In the genomic region with DNA sequence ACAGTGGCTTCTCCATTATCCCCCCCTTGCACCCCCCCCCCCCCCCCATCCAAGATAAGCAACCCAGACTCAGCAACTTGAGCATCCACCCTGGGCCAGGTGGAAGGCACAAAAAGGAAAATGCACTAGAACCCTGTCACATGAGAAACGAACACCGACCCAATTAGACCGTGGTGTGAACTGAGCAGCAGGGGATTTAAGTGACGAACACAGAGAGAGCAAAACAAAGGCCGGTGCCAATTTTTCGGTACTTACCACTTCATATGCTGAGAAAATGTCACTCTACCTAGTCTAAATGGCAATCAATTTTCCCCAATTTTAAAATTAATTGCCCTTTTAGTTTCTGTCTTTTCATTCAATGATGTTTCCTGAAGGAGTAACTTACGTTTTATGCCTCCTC, we compare ENCODE assay signal across 21 mouse cellular contexts. TPM values are rescaled to one million over a fixed set of nuclear protein-coding genes. Genes with fewer than 3 reads are reported as not detected.
"Had no signal": no experiment of that assay in that cellular context is flagged by ENCODE, and none has a peak within 500 bp of the region (broad histone marks: within the 10 kb centered on the region; RNA-seq: fewer than 3 reads in every experiment).

No protein-coding gene starts in this region.

- H3K4me2 ChIP-seq: lung, embryonic 15.5 days; midbrain, embryonic 11.5 days; midbrain, embryonic 13.5 days; midbrain, embryonic 15.5 days; neural tube, embryonic 12.5 days; stomach, embryonic 15.5 days had no signal

- H3K9me3 ChIP-seq: lung, embryonic 15.5 days; megakaryocyte, embryonic 14.5 days; midbrain, embryonic 13.5 days; midbrain, embryonic 15.5 days; neural tube, embryonic 12.5 days; stomach, embryonic 15.5 days had no signal

- H3K36me3 ChIP-seq: lung, embryonic 15.5 days; midbrain, embryonic 13.5 days; midbrain, embryonic 15.5 days; neural tube, embryonic 12.5 days; stomach, embryonic 15.5 days had no signal

- H3K9ac ChIP-seq: liver, postnatal 0 days; lung, embryonic 15.5 days; midbrain, embryonic 13.5 days; midbrain, embryonic 15.5 days; neural tube, embryonic 12.5 days; stomach, embryonic 15.5 days had no signal

- H3K27me3 ChIP-seq: lung, embryonic 15.5 days; megakaryocyte, embryonic 14.5 days; midbrain, embryonic 13.5 days; midbrain, embryonic 15.5 days; neural tube, embryonic 12.5 days; stomach, embryonic 15.5 days had no signal

- ATAC-seq: liver, postnatal 0 days; lung, postnatal 0 days; midbrain, embryonic 13.5 days; midbrain, embryonic 15.5 days had no signal

- H3K4me3 ChIP-seq: lung, embryonic 15.5 days; megakaryocyte, embryonic 14.5 days; midbrain, embryonic 13.5 days; midbrain, embryonic 15.5 days; neural tube, embryonic 12.5 days; stomach, embryonic 15.5 days had no signal

- H3K27ac ChIP-seq: lung, embryonic 15.5 days; macrophage; midbrain, embryonic 15.5 days; neural tube, embryonic 12.5 days; stomach, embryonic 15.5 days; stomach, postnatal 0 days had no signal

- H3K4me1 ChIP-seq: megakaryocyte, embryonic 14.5 days; stomach, embryonic 15.5 days had no signal

- DNase-seq: liver, postnatal 0 days; lung, adult 2 months; lung, postnatal 14 days; lung, postnatal 36 days; right cerebral cortex, postnatal 14 days; thymus, adult 2 months; thymus, postnatal 36 days had no signal

RNA-seq across cellular contexts. Expression of gene Myl1, which starts 46.9 kb away (rescaled TPM):
- total RNA-seq: megakaryocyte progenitor cell, adult 5-6 weeks; monocyte, adult 5-6 weeks; neutrophil, adult 5-6 weeks had no signal
- polyA plus RNA-seq: macrophage; midbrain, embryonic 13.5 days; spleen, adult 2 months had no signal
